Mouse (Mus musculus) intestine, embryonic 14.5 days (tissue): ENCODE results near the gene Lrp10. TPM values are rescaled to one million over a fixed set of nuclear protein-coding genes. Genes with fewer than 3 reads are reported as not detected.
A peak's percentile ranks its signal among the peaks of the same experiment; 100 is the strongest.

Experiments
- ATAC-seq: fragments of 200-750 bp; cut with Nextera tagmentation; replicated peaks from 2 replicates; pipeline ENCODE4 v1.8.0; 2017; ENCODE audit warnings: low read depth, moderate number of reproducible peaks, moderate TSS enrichment, moderate library complexity; ENCODE audit not compliant: low FRiP score, low TSS enrichment
- DNase-seq: peaks from one replicate; pipeline ENCODE4 v3.0.0-alpha.2; 2018; ENCODE audit warnings: low spot score
- H3K27ac ChIP-seq: fragments of 300-500 bp; sonication (generic); 2 replicates; pipeline ENCODE4 v1.5.1; 2014; ENCODE audit warnings: low read depth, mild to moderate bottlenecking, control low read depth
- H3K27me3 ChIP-seq: fragments of 300-500 bp; sonication (generic); replicated peaks from 2 replicates; pipeline ENCODE4 v1.6.1; 2014; ENCODE audit warnings: low read length, control low read depth; ENCODE audit not compliant: control insufficient read depth, insufficient read depth
- H3K36me3 ChIP-seq: fragments of 300-500 bp; sonication (generic); 2 replicates; pipeline ENCODE4 v1.6.1; 2014; ENCODE audit warnings: low read length, control low read depth; ENCODE audit not compliant: control insufficient read depth, insufficient read depth
- H3K4me1 ChIP-seq: fragments of 300-500 bp; sonication (generic); replicated peaks from 2 replicates; pipeline ENCODE4 v1.6.1; 2014; ENCODE audit warnings: low read length, control low read depth, mixed read lengths; ENCODE audit not compliant: control insufficient read depth, insufficient read depth
- H3K4me2 ChIP-seq: fragments of 300-500 bp; sonication (generic); 2 replicates; pipeline ENCODE4 v1.6.1; 2014; ENCODE audit warnings: low read length
- H3K4me3 ChIP-seq: fragments of 300-500 bp; sonication (generic); 2 replicates; pipeline ENCODE4 v1.5.1; 2014; ENCODE audit warnings: low read depth, low read length, control low read depth, mixed read lengths
- H3K9ac ChIP-seq: fragments of 300-500 bp; sonication (generic); 2 replicates; pipeline ENCODE4 v1.6.1; 2014; ENCODE audit warnings: mild to moderate bottlenecking, low read length
- H3K9me3 ChIP-seq: fragments of 300-500 bp; sonication (generic); 2 replicates; pipeline ENCODE4 v1.6.1; 2016; ENCODE audit warnings: low read length, control low read depth; ENCODE audit not compliant: control insufficient read depth
- WGBS: fragments of 180-500 bp; shearing (Covaris S2); extraction: QIAGEN DNeasy Blood & Tissue Kit; methylation state at CpG from one replicate; pipeline ENCODE4 v1.1.7; 2014; 5-methylcytosine and 5-hydroxymethylcytosine counted together
- polyA plus RNA-seq: library from polyadenylated mRNA; unstranded; fragments of >200 nt; fragmentation: Nextera tagmentation; extraction: Ambion mirVana; gene quantifications from 2 replicates; pipeline ENCODE4 v1.2.1, GENCODE M21; 2014

The Lrp10 gene
- polyA plus RNA-seq, 1 experiment from 2014 or later: 50.7 TPM

- Histone ChIP-seq H3K9me3 (no peaks in the 10 kb centered on the region), H3K27ac (no peak overlapping the region), H3K4me3 (no peak overlapping the region), H3K36me3 (no peaks in the 10 kb centered on the region), H3K27me3 (no peaks in the 10 kb centered on the region), H3K4me1 (no peaks in the 10 kb centered on the region), H3K4me2 (no peak overlapping the region), H3K9ac (no peak overlapping the region)
- WGBS: 70% methylated on average over 18 of the region's 18 CpGs
- DNase-seq: no peak
- no peak for ATAC-seq
These were observed 28.6 kb downstream of the Lrp10 start for GRCm38 (mm10) chr14:54492345-54493131.

- H3K36me3 ChIP-seq: no peaks in the 10 kb centered on the region
- H3K27ac ChIP-seq: no peak overlapping the region
- H3K4me3 ChIP-seq: no peak overlapping the region
- no peak overlapping the region for H3K4me2 ChIP-seq
- H3K9ac ChIP-seq: no peak overlapping the region
- 91% methylated on average over 5 of the region's 5 CpGs for WGBS
- no peak for DNase-seq
- H3K9me3 ChIP-seq: no peaks in the 10 kb centered on the region
- H3K4me1 ChIP-seq: no peaks in the 10 kb centered on the region
- ATAC-seq: no peak
- no peaks in the 10 kb centered on the region for H3K27me3 ChIP-seq
These were observed 29.3 kb downstream of the Lrp10 start for GRCm38 (mm10) chr14:54493236-54493635.

GRCm38 (mm10) chr14:54494234-54494633, 30.3 kb downstream of the Lrp10 start:
- no peaks in the 10 kb centered on the region for H3K36me3 ChIP-seq
- no peak overlapping the region for H3K4me3 ChIP-seq
- 3% methylated on average over 3 of the region's 3 CpGs for WGBS
- no peak overlapping the region for H3K9ac ChIP-seq
- no peak overlapping the region for H3K27ac ChIP-seq
- no peaks in the 10 kb centered on the region for H3K9me3 ChIP-seq
- H3K4me1 ChIP-seq: no peaks in the 10 kb centered on the region
- H3K27me3 ChIP-seq: no peaks in the 10 kb centered on the region
- ATAC-seq (no peak), DNase-seq (peak; percentile 74)
- H3K4me2 ChIP-seq: no peak overlapping the region

GRCm38 (mm10) chr14:54496706-54497105, 32.8 kb downstream of the Lrp10 start:
- Histone ChIP-seq H3K4me2 (no peak overlapping the region), H3K4me1 (no peaks in the 10 kb centered on the region)
- WGBS: 85% methylated on average over 14 of the region's 14 CpGs

GRCm38 (mm10) chr14:54499330-54499729, 35.4 kb downstream of the Lrp10 start:
- no peak overlapping the region for H3K4me2 ChIP-seq
- H3K4me1 ChIP-seq: no peaks in the 10 kb centered on the region
- H3K9me3 ChIP-seq: no peaks in the 10 kb centered on the region
- no peaks in the 10 kb centered on the region for H3K27me3 ChIP-seq
- H3K27ac ChIP-seq: no peak overlapping the region
- DNase-seq: no peak
- WGBS: 60% methylated on average over 2 of the region's 2 CpGs
- ATAC-seq: no peak
- no peaks in the 10 kb centered on the region for H3K36me3 ChIP-seq
- no peak overlapping the region for H3K4me3 ChIP-seq
- H3K9ac ChIP-seq: no peak overlapping the region

More at GRCm38 (mm10) chr14:54496706-54497105, 32.8 kb downstream of the Lrp10 start:
- no peaks in the 10 kb centered on the region for H3K27me3 ChIP-seq
- ATAC-seq: no peak
- H3K36me3 ChIP-seq: no peaks in the 10 kb centered on the region
- H3K27ac ChIP-seq: no peak overlapping the region
- no peak overlapping the region for H3K4me3 ChIP-seq
- DNase-seq: no peak
- H3K9ac ChIP-seq: no peak overlapping the region
- H3K9me3 ChIP-seq: no peaks in the 10 kb centered on the region

- H3K4me3 ChIP-seq: no peak overlapping the region
- WGBS: 51% methylated on average over 2 of the region's 2 CpGs
- no peaks in the 10 kb centered on the region for H3K9me3 ChIP-seq
- H3K36me3 ChIP-seq: 0 out of 2 replicates have a peak, but pooled peaks cover under 1% of the 10 kb centered on the region
- no peaks in the 10 kb centered on the region for H3K27me3 ChIP-seq
- no peak overlapping the region for H3K27ac ChIP-seq
- H3K9ac ChIP-seq: no peak overlapping the region
- no peaks in the 10 kb centered on the region for H3K4me1 ChIP-seq
- no peak overlapping the region for H3K4me2 ChIP-seq
- ATAC-seq: no peak
- no peak for DNase-seq
These were observed 37.4 kb downstream of the Lrp10 start for GRCm38 (mm10) chr14:54501365-54501764.

- H3K4me1 ChIP-seq: no peaks in the 10 kb centered on the region
- DNase-seq: no peak
- H3K27me3 ChIP-seq: no peaks in the 10 kb centered on the region
- ATAC-seq: no peak
- no peak overlapping the region for H3K4me3 ChIP-seq
- 70% methylated on average over 2 of the region's 2 CpGs for WGBS
- no peak overlapping the region for H3K4me2 ChIP-seq
- no peak overlapping the region for H3K27ac ChIP-seq
- H3K36me3 ChIP-seq: peaks cover 17% of the 10 kb centered on the region
- H3K9me3 ChIP-seq: no peaks in the 10 kb centered on the region
- no peak overlapping the region for H3K9ac ChIP-seq
These were observed 39.2 kb downstream of the Lrp10 start for GRCm38 (mm10) chr14:54503092-54503491.

- no peak for ATAC-seq
- Histone ChIP-seq H3K27ac (no peak overlapping the region), H3K4me2 (no peak overlapping the region), H3K4me1 (no peaks in the 10 kb centered on the region), H3K9me3 (peaks cover 8% of the 10 kb centered on the region; the same call in 1 of the 2 replicates), H3K36me3 (peaks cover 84% of the 10 kb centered on the region), H3K27me3 (no peaks in the 10 kb centered on the region), H3K4me3 (no peak overlapping the region), H3K9ac (no peak overlapping the region)
- no peak for DNase-seq
- WGBS: 91% methylated on average over 9 of the region's 9 CpGs
These were observed 45.8 kb downstream of the Lrp10 start for GRCm38 (mm10) chr14:54509774-54510173.
